Mouse (Mus musculus): ENCODE measurements at regions not wholly inside any gene's neighbourhood (a gene's known extent, or its start where the extent isn't known, plus 50 kb on each side); places are given as distances from the start of the nearest gene placed in this dataset.

DNA sequence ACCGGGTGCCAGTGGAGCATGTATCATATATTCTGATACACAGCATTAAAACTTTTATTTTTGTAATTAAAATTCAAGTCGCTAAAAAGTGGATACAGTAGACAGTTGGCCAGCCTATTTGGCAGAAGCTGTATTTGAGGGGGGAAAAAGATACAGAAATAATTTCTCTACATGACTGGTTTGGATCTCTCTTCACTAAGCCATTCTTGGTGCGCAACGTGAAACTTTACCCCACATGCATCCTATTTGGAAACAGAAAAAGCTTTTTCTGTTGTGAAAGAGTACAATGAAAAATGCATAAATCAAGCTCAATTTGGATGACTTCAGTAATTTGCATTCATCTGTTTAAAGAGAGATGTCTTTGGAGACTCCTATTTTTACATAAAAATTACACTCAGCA, 303.2 kb downstream of the Rergl start:
- ATAC-seq (ENCODE audit: low FRiP score): no peak
- Histone ChIP-seq H3K27ac (no peak overlapping the region), H3K27me3 (no peaks in the 10 kb centered on the region), H3K4me1 (no peaks in the 10 kb centered on the region), H3K4me3 (replicated peaks) (no peak overlapping the region), H3K9ac (no peak overlapping the region), H3K9me3 (no peaks in the 10 kb centered on the region), H3K36me3 (replicated peaks) (no peaks in the 10 kb centered on the region), H3K4me2 (no peak overlapping the region)
- WGBS: 86% methylated on average over 4 of the region's 4 CpGs

GRCm38 (mm10) chr6:139186431-139186830, 315.3 kb downstream of the Rergl start:
- Histone ChIP-seq H3K4me3 (replicated peaks) (no peak overlapping the region), H3K27me3 (no peaks in the 10 kb centered on the region), H3K27ac (no peak overlapping the region), H3K9ac (no peak overlapping the region), H3K9me3 (no peaks in the 10 kb centered on the region), H3K4me1 (no peaks in the 10 kb centered on the region), H3K4me2 (no peak overlapping the region), H3K36me3 (replicated peaks) (no peaks in the 10 kb centered on the region)
- ATAC-seq (ENCODE audit: low FRiP score): no peak
- WGBS: 80% methylated on average over 8 of the region's 8 CpGs

GRCm38 (mm10) chr6:139160352-139160751, 341.4 kb downstream of the Rergl start:
- Histone ChIP-seq H3K36me3 (replicated peaks) (no peaks in the 10 kb centered on the region), H3K27ac (no peak overlapping the region), H3K27me3 (no peaks in the 10 kb centered on the region), H3K4me1 (no peaks in the 10 kb centered on the region), H3K4me2 (no peak overlapping the region), H3K9ac (no peak overlapping the region), H3K4me3 (replicated peaks) (no peak overlapping the region), H3K9me3 (no peaks in the 10 kb centered on the region)
- 89% methylated on average over 6 of the region's 6 CpGs for WGBS
- no peak for ATAC-seq (ENCODE audit: low FRiP score)

DNA sequence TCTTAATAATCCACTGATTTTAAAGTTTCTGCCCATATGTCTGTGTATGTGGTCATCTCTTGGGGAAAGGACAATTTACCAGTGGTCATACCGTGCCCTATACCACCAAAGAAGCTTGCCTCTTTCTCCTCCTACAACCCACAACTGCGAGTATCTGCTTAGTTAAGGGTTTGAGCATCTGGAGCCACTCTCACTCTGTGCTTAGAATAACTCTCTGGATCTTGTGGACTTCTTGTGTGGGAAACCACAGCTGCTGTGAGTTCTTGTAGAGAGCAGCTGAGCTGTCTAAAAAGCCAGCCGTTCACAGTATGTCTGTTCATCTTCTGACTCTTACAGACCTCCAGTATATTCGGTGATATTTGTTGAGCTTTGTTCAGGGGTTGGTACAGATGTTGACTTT, 342.0 kb downstream of the Rergl start:
- Histone ChIP-seq H3K4me1 (no peaks in the 10 kb centered on the region), H3K4me3 (replicated peaks) (no peak overlapping the region), H3K27ac (no peak overlapping the region), H3K36me3 (replicated peaks) (no peaks in the 10 kb centered on the region), H3K4me2 (no peak overlapping the region), H3K27me3 (no peaks in the 10 kb centered on the region), H3K9me3 (no peaks in the 10 kb centered on the region), H3K9ac (no peak overlapping the region)
- 88% methylated on average over 4 of the region's 4 CpGs for WGBS
- ATAC-seq (ENCODE audit: low FRiP score): no peak

DNA sequence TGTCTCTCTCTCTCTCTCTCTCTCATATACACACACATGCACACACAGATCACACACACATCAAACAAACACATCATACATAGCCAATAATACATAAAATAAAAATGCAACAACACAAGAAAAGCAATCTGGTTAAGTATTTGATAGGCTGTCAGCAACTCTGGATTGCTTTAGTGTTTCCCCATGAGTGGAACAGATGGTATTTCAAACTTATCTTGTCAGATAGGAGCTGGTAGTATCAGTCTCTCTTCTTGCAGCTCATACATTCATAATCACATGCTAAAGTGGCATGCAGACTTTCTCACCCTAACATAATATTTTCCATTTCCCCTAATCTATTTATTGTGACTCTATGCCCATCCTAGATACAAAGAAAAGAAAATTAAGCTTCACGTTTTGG, 347.0 kb downstream of the Rergl start:
- no peak for ATAC-seq (ENCODE audit: low FRiP score)
- Histone ChIP-seq H3K4me3 (replicated peaks) (no peak overlapping the region), H3K27ac (no peak overlapping the region), H3K9me3 (no peaks in the 10 kb centered on the region), H3K4me1 (no peaks in the 10 kb centered on the region), H3K27me3 (no peaks in the 10 kb centered on the region), H3K36me3 (replicated peaks) (no peaks in the 10 kb centered on the region), H3K9ac (no peak overlapping the region), H3K4me2 (no peak overlapping the region)
- 89% methylated on average over 1 of the region's 1 CpGs for WGBS

GRCm38 (mm10) chr6:139135693-139136092, 366.1 kb downstream of the Rergl start:
- no peak for ATAC-seq (ENCODE audit: low FRiP score)
- Histone ChIP-seq H3K9me3 (no peaks in the 10 kb centered on the region), H3K27ac (no peak overlapping the region), H3K27me3 (no peaks in the 10 kb centered on the region), H3K4me1 (no peaks in the 10 kb centered on the region), H3K36me3 (replicated peaks) (no peaks in the 10 kb centered on the region), H3K4me3 (replicated peaks) (no peak overlapping the region), H3K4me2 (no peak overlapping the region), H3K9ac (no peak overlapping the region)
- 65% methylated on average over 6 of the region's 6 CpGs for WGBS

DNA sequence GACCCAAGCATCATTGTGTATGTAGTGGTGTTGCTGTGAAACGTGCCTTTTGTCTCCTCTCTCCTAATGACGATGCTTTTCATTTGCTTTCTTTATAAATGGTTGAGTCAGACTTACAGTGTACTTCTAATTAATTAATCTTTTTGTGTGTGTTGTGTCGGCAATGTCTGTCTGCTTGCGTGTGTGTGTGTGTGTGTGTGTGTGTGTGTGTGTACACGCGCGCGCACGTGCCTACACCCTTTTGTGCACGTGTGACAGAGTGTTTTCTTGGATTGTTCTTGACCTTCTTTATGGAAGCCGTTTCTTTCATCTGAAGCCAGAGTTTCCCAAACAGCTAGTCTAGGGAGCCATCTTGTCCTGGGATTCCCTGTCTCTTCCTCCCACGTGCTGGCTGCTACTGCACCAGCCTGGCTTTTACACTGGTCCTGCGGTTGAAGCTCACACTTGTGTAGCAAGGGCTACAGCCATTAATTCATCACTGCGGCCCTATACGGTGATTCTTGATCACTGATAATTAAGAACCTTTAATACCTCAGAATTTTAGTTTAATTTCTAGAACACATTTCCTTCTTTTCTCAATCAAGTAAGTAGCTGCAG, 369.6 kb downstream of the Rergl start:
- no peaks in the 10 kb centered on the region for H3K36me3 ChIP-seq (replicated peaks)
- H3K4me2 ChIP-seq: no peak overlapping the region
- no peaks in the 10 kb centered on the region for H3K4me1 ChIP-seq
- 64% methylated on average over 15 of the region's 15 CpGs for WGBS
- no peaks in the 10 kb centered on the region for H3K27me3 ChIP-seq
- ATAC-seq (ENCODE audit: low FRiP score): peak; percentile 55; the same call in 1 of the 2 replicates
- no peaks in the 10 kb centered on the region for H3K9me3 ChIP-seq
- H3K9ac ChIP-seq: no peak overlapping the region
- H3K4me3 ChIP-seq (replicated peaks): no peak overlapping the region
- H3K27ac ChIP-seq: no peak overlapping the region

- H3K9ac ChIP-seq: no peak overlapping the region
- no peaks in the 10 kb centered on the region for H3K27me3 ChIP-seq
- no peak overlapping the region for H3K4me3 ChIP-seq (replicated peaks)
- ATAC-seq (ENCODE audit: low FRiP score): no peak
- H3K36me3 ChIP-seq (replicated peaks): no peaks in the 10 kb centered on the region
- H3K4me1 ChIP-seq: no peaks in the 10 kb centered on the region
- 84% methylated on average over 6 of the region's 6 CpGs for WGBS
- H3K9me3 ChIP-seq: no peaks in the 10 kb centered on the region
- H3K27ac ChIP-seq: no peak overlapping the region
- no peak overlapping the region for H3K4me2 ChIP-seq
Measured at GRCm38 (mm10) chr6:139108263-139108662, 393.5 kb downstream of the Rergl start.

DNA sequence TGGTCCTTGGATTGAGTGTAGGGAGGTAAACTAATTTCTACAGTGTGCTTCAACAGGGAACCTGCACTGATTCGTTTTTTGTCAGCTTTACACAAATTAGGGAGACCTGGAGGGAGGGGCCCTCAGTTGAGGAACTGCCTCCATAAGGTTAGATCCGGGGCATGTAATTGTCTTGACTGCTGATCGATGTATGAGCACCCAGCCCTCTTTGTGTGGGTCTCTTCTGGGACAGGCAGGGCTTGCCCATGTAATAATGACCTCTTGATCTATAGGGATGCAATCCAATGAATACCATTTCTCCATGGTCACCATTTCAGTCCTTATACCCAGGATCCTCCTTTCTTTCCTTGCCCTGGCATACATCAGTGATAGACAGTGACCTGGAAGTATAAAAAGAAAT, 398.4 kb downstream of the Rergl start:
- Histone ChIP-seq H3K36me3 (replicated peaks) (no peaks in the 10 kb centered on the region), H3K4me1 (no peaks in the 10 kb centered on the region), H3K4me2 (no peak overlapping the region), H3K27ac (no peak overlapping the region), H3K9me3 (no peaks in the 10 kb centered on the region), H3K4me3 (replicated peaks) (no peak overlapping the region), H3K27me3 (no peaks in the 10 kb centered on the region), H3K9ac (no peak overlapping the region)
- 59% methylated on average over 3 of the region's 3 CpGs for WGBS
- ATAC-seq (ENCODE audit: low FRiP score): no peak

GRCm38 (mm10) chr6:139099273-139099672, 402.5 kb downstream of the Rergl start:
- H3K4me2 ChIP-seq: no peak overlapping the region
- no peak overlapping the region for H3K27ac ChIP-seq
- no peaks in the 10 kb centered on the region for H3K27me3 ChIP-seq
- H3K9me3 ChIP-seq: no peaks in the 10 kb centered on the region
- ATAC-seq (ENCODE audit: low FRiP score): no peak
- no peaks in the 10 kb centered on the region for H3K4me1 ChIP-seq
- H3K9ac ChIP-seq: no peak overlapping the region
- no peak overlapping the region for H3K4me3 ChIP-seq (replicated peaks)
- 89% methylated on average over 11 of the region's 11 CpGs for WGBS
- no peaks in the 10 kb centered on the region for H3K36me3 ChIP-seq (replicated peaks)

DNA sequence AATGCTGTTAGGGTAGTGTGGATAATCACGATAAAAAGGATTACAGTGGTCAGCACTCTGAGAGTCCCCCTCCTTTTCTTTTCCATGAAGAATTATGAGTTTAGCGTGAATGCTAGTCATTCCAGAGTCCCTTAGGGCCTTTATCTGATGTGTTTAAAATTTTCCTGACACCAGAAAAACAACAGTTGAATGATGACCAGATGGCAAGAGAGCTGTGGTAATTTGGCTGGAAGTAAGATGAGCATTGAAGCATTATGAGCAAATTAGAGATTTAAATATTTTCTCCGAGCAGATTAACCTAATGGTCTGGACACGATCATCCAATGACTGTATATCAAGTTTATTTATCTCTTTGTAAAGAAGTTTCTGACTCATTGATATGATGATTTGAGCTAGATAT, 417.1 kb upstream of the Igbp1b start:
- H3K4me2 ChIP-seq: no peak overlapping the region
- no peak overlapping the region for H3K9ac ChIP-seq
- H3K9me3 ChIP-seq: no peaks in the 10 kb centered on the region
- no peak overlapping the region for H3K27ac ChIP-seq
- H3K27me3 ChIP-seq: no peaks in the 10 kb centered on the region
- H3K4me1 ChIP-seq: no peaks in the 10 kb centered on the region
- no peak for ATAC-seq (ENCODE audit: low FRiP score)
- WGBS: 61% methylated on average over 4 of the region's 4 CpGs
- no peak overlapping the region for H3K4me3 ChIP-seq (replicated peaks)
- H3K36me3 ChIP-seq (replicated peaks): no peaks in the 10 kb centered on the region

GRCm38 (mm10) chr6:139027696-139028095, 369.4 kb upstream of the Igbp1b start:
- ATAC-seq (ENCODE audit: low FRiP score): no peak
- Histone ChIP-seq H3K9ac (no peak overlapping the region), H3K4me3 (replicated peaks) (no peak overlapping the region), H3K9me3 (no peaks in the 10 kb centered on the region), H3K27me3 (no peaks in the 10 kb centered on the region), H3K4me1 (no peaks in the 10 kb centered on the region), H3K36me3 (replicated peaks) (no peaks in the 10 kb centered on the region), H3K4me2 (no peak overlapping the region), H3K27ac (no peak overlapping the region)
- 82% methylated on average over 3 of the region's 3 CpGs for WGBS

GRCm38 (mm10) chr6:139014526-139014925, 356.2 kb upstream of the Igbp1b start:
- Histone ChIP-seq H3K27ac (no peak overlapping the region), H3K4me1 (no peaks in the 10 kb centered on the region), H3K9ac (no peak overlapping the region), H3K9me3 (no peaks in the 10 kb centered on the region), H3K27me3 (no peaks in the 10 kb centered on the region), H3K4me3 (replicated peaks) (no peak overlapping the region), H3K4me2 (no peak overlapping the region), H3K36me3 (replicated peaks) (no peaks in the 10 kb centered on the region)
- 87% methylated on average over 4 of the region's 4 CpGs for WGBS
- no peak for ATAC-seq (ENCODE audit: low FRiP score)

Measured in forebrain, embryonic 12.5 days (tissue).